Mouse (Mus musculus): ENCODE data around the gene Nmur1.

- TF ChIP-seq CTCF (IDR thresholded peaks at IDR 0.05; ENCODE audit: borderline replicate concordance, extremely low read depth, insufficient read depth, insufficient read length): no peak
- no peak for TF ChIP-seq POLR2A (IDR thresholded peaks at IDR 0.05; ENCODE audit: borderline replicate concordance, extremely low read depth, insufficient read depth, insufficient read length, poor library complexity, severe bottlenecking)
Observed at GRCm38 (mm10) chr1:86426128-86426527, at the start of gene Nmur1, which contains the start of gene Tex44.

Measured in brain, embryonic 14.5 days (tissue).